Mouse (Mus musculus) heart, embryonic 13.5 days (tissue): ENCODE results near the gene Nop14. TPM values are rescaled to one million over a fixed set of nuclear protein-coding genes. Genes with fewer than 3 reads are reported as not detected.

Experiments used
- ATAC-seq: fragments of 200-750 bp; cut with Nextera tagmentation; 2 replicates; pipeline ENCODE4 v1.8.0; 2017; ENCODE audit warnings: moderate TSS enrichment; ENCODE audit not compliant: insufficient number of reproducible peaks, low FRiP score, low TSS enrichment; ENCODE audit errors: extremely low read depth
- H3K27ac ChIP-seq: fragments of 300-500 bp; sonication (generic); replicated peaks from 2 replicates; pipeline ENCODE4 v1.5.1; 2015; ENCODE audit warnings: moderate library complexity, mild to moderate bottlenecking, inconsistent platforms
- H3K27me3 ChIP-seq: fragments of 300-500 bp; sonication (generic); replicated peaks from 2 replicates; pipeline ENCODE4 v1.6.1; 2015; ENCODE audit warnings: mild to moderate bottlenecking, inconsistent platforms
- H3K36me3 ChIP-seq: fragments of 300-500 bp; sonication (generic); 2 replicates; pipeline ENCODE4 v1.6.1; 2015; ENCODE audit warnings: mild to moderate bottlenecking, inconsistent platforms
- H3K4me1 ChIP-seq: fragments of 300-500 bp; sonication (generic); 2 replicates; pipeline ENCODE4 v1.6.1; 2015; ENCODE audit warnings: inconsistent platforms
- H3K4me2 ChIP-seq: fragments of 300-500 bp; sonication (generic); 2 replicates; pipeline ENCODE4 v1.6.1; 2015; ENCODE audit warnings: inconsistent platforms, mild to moderate bottlenecking, moderate library complexity
- H3K4me3 ChIP-seq: fragments of 300-500 bp; sonication (generic); 2 replicates; pipeline ENCODE4 v1.5.1; 2015; ENCODE audit warnings: moderate library complexity, mild to moderate bottlenecking, inconsistent platforms
- H3K9ac ChIP-seq: fragments of 300-500 bp; sonication (generic); 2 replicates; pipeline ENCODE4 v1.6.1; 2015; ENCODE audit warnings: inconsistent platforms, mild to moderate bottlenecking, moderate library complexity
- H3K9me3 ChIP-seq: fragments of 300-500 bp; sonication (generic); 2 replicates; pipeline ENCODE4 v1.6.1; 2016; ENCODE audit warnings: inconsistent platforms
- WGBS: fragments of 180-500 bp; shearing (Covaris S2); methylation state at CpG from one replicate; pipeline ENCODE4 v1.1.7; 2015; ENCODE audit warnings: mixed read lengths; 5-methylcytosine and 5-hydroxymethylcytosine counted together
- polyA plus RNA-seq: library from polyadenylated mRNA; unstranded; fragments of >200 nt; fragmentation: Nextera tagmentation; extraction: Ambion mirVana; gene quantifications from 2 replicates; pipeline ENCODE4 v1.2.1, GENCODE M21; 2015

Nop14 gene
- polyA plus RNA-seq = 15.3 and 16.6 TPM in 2 replicates

GRCm38 (mm10) chr5:34659686-34660590, at the start of gene Nop14, which contains the start of gene Grk4:
Gene Nop14 (minus strand): TSS chr5:34660148.
Gene Grk4 (plus strand): TSS chr5:34660379.
- peak within 1 kb of the TSS; percentile 92 for H3K27ac ChIP-seq
- H3K4me3 ChIP-seq = peak within 1 kb of the TSS; percentile 85
- no peaks in the 10 kb centered on the region for H3K27me3 ChIP-seq
- H3K36me3 ChIP-seq = peaks cover 23% of the 10 kb centered on the region
- peak; percentile 99 for ATAC-seq
- WGBS = under 1% methylated on average over 60 of the region's 60 CpGs
- no peaks in the 10 kb centered on the region for H3K9me3 ChIP-seq
- H3K4me2 ChIP-seq = peak within 1 kb of the TSS; percentile 81
- H3K9ac ChIP-seq = peak within 1 kb of the TSS; percentile 87
- H3K4me1 ChIP-seq = peaks cover 30% of the 10 kb centered on the region

GRCm38 (mm10) chr5:34708436-34708835, 48.5 kb upstream of the Nop14 start:
- no peak for ATAC-seq
- no peak overlapping the region for H3K9ac ChIP-seq
- H3K4me2 ChIP-seq = no peak overlapping the region
- H3K4me1 ChIP-seq = no peaks in the 10 kb centered on the region
- H3K27me3 ChIP-seq = no peaks in the 10 kb centered on the region
- WGBS = 71% methylated on average over 1 of the region's 1 CpGs
- H3K9me3 ChIP-seq = no peaks in the 10 kb centered on the region
- H3K4me3 ChIP-seq = no peak overlapping the region
- H3K36me3 ChIP-seq = no peaks in the 10 kb centered on the region
- H3K27ac ChIP-seq = no peak overlapping the region

GRCm38 (mm10) chr5:34695521-34695920, 35.6 kb upstream of the Nop14 start:
- Histone ChIP-seq H3K27ac (no peak overlapping the region), H3K4me3 (no peak overlapping the region), H3K9ac (no peak overlapping the region), H3K36me3 (no peaks in the 10 kb centered on the region), H3K9me3 (no peaks in the 10 kb centered on the region), H3K4me2 (no peak overlapping the region), H3K27me3 (no peaks in the 10 kb centered on the region), H3K4me1 (no peaks in the 10 kb centered on the region)
- 63% methylated on average over 5 of the region's 5 CpGs for WGBS
- ATAC-seq = no peak

- H3K4me3 ChIP-seq = no peak overlapping the region
- no peaks in the 10 kb centered on the region for H3K4me1 ChIP-seq
- no peaks in the 10 kb centered on the region for H3K27me3 ChIP-seq
- no peak for ATAC-seq
- no peak overlapping the region for H3K9ac ChIP-seq
- no peaks in the 10 kb centered on the region for H3K36me3 ChIP-seq
- no peak overlapping the region for H3K4me2 ChIP-seq
- no peak overlapping the region for H3K27ac ChIP-seq
- 51% methylated on average over 2 of the region's 2 CpGs for WGBS
- H3K9me3 ChIP-seq = peaks cover 3% of the 10 kb centered on the region; the same call in 1 of the 2 replicates
Measured at GRCm38 (mm10) chr5:34692782-34693181, 32.8 kb upstream of the Nop14 start.

GRCm38 (mm10) chr5:34689868-34690267, 29.9 kb upstream of the Nop14 start:
- Histone ChIP-seq H3K4me3 (no peak overlapping the region), H3K4me2 (no peak overlapping the region), H3K27ac (no peak overlapping the region), H3K9ac (no peak overlapping the region), H3K4me1 (no peaks in the 10 kb centered on the region), H3K27me3 (no peaks in the 10 kb centered on the region), H3K36me3 (no peaks in the 10 kb centered on the region), H3K9me3 (peaks cover 3% of the 10 kb centered on the region; the same call in 1 of the 2 replicates)
- no peak for ATAC-seq
- WGBS = 84% methylated on average over 1 of the region's 1 CpGs

- no peaks in the 10 kb centered on the region for H3K27me3 ChIP-seq
- WGBS = 82% methylated on average over 4 of the region's 4 CpGs
- H3K4me1 ChIP-seq = no peaks in the 10 kb centered on the region
- H3K36me3 ChIP-seq = peaks cover 14% of the 10 kb centered on the region
- no peaks in the 10 kb centered on the region for H3K9me3 ChIP-seq
- no peak for ATAC-seq
- no peak overlapping the region for H3K27ac ChIP-seq
- H3K9ac ChIP-seq = no peak overlapping the region
- H3K4me3 ChIP-seq = no peak overlapping the region
- no peak overlapping the region for H3K4me2 ChIP-seq
Measured at GRCm38 (mm10) chr5:34670280-34670679, 10.3 kb upstream of the Nop14 start.

- Histone ChIP-seq H3K9me3 (no peaks in the 10 kb centered on the region), H3K4me2 (no peak overlapping the region), H3K36me3 (peaks cover 14% of the 10 kb centered on the region), H3K9ac (no peak overlapping the region), H3K27ac (no peak overlapping the region), H3K27me3 (no peaks in the 10 kb centered on the region), H3K4me3 (no peak overlapping the region), H3K4me1 (no peaks in the 10 kb centered on the region)
- 73% methylated on average over 2 of the region's 2 CpGs for WGBS
- no peak for ATAC-seq
Measured at GRCm38 (mm10) chr5:34669493-34669892, 9.5 kb upstream of the Nop14 start.

GRCm38 (mm10) chr5:34663231-34663630, 3.3 kb upstream of the Nop14 start:
- Histone ChIP-seq H3K36me3 (0 out of 2 replicates have a peak, but pooled peaks cover 3% of the 10 kb centered on the region), H3K4me1 (peaks cover 24% of the 10 kb centered on the region), H3K9ac (no peak overlapping the region), H3K27ac (no peak overlapping the region), H3K9me3 (no peaks in the 10 kb centered on the region), H3K4me2 (no peak overlapping the region), H3K4me3 (no peak overlapping the region), H3K27me3 (no peaks in the 10 kb centered on the region)
- 71% methylated on average over 2 of the region's 2 CpGs for WGBS
- ATAC-seq = no peak

- H3K9ac ChIP-seq = no peak overlapping the region
- no peak overlapping the region for H3K4me3 ChIP-seq
- H3K36me3 ChIP-seq = peaks cover 8% of the 10 kb centered on the region
- no peak overlapping the region for H3K27ac ChIP-seq
- H3K4me1 ChIP-seq = peaks cover 24% of the 10 kb centered on the region
- peak overlapping the region; percentile 81 for H3K4me2 ChIP-seq
- no peaks in the 10 kb centered on the region for H3K9me3 ChIP-seq
- no peaks in the 10 kb centered on the region for H3K27me3 ChIP-seq
- no peak for ATAC-seq
- WGBS = 82% methylated on average over 4 of the region's 4 CpGs
Measured at GRCm38 (mm10) chr5:34661909-34662308, 2.0 kb upstream of the Nop14 start.

GRCm38 (mm10) chr5:34660591-34661130, 713 bp upstream of the Nop14 start:
- Histone ChIP-seq H3K9ac (peak overlapping the region; percentile 86), H3K27ac (peak overlapping the region; percentile 92), H3K4me1 (peaks cover 24% of the 10 kb centered on the region), H3K9me3 (no peaks in the 10 kb centered on the region), H3K27me3 (no peaks in the 10 kb centered on the region), H3K4me3 (peak overlapping the region; percentile 85), H3K36me3 (peaks cover 15% of the 10 kb centered on the region), H3K4me2 (peak overlapping the region; percentile 81)
- under 1% methylated on average over 57 of the region's 57 CpGs for WGBS
- ATAC-seq = no peak

GRCm38 (mm10) chr5:34657556-34657955, 2.4 kb downstream of the Nop14 start:
- H3K9me3 ChIP-seq = no peaks in the 10 kb centered on the region
- H3K4me2 ChIP-seq = no peak overlapping the region
- peaks cover 46% of the 10 kb centered on the region for H3K36me3 ChIP-seq
- no peak overlapping the region for H3K4me3 ChIP-seq
- ATAC-seq = no peak
- H3K4me1 ChIP-seq = peaks cover 28% of the 10 kb centered on the region
- H3K9ac ChIP-seq = no peak overlapping the region
- no peak overlapping the region for H3K27ac ChIP-seq
- H3K27me3 ChIP-seq = no peaks in the 10 kb centered on the region
- WGBS = 91% methylated on average over 8 of the region's 8 CpGs
